Comparison of ENCODE assay signal across 15 mouse cellular contexts in genomic region chr1:84199890-84200289, GRCm38 (mm10).
"Had no signal": no experiment of that assay in that cellular context is flagged by ENCODE, and none has a peak within 500 bp of the region (broad histone marks: within the 10 kb centered on the region; RNA-seq: fewer than 3 reads in every experiment).

No protein-coding gene starts in this region.

- H3K4me2 ChIP-seq: intestine, embryonic 15.5 days; limb, embryonic 13.5 days; midbrain, embryonic 12.5 days; neural tube, embryonic 13.5 days had no signal

- H3K27me3 ChIP-seq: intestine, embryonic 15.5 days; limb, embryonic 13.5 days; midbrain, embryonic 12.5 days; neural tube, embryonic 13.5 days had no signal

- ATAC-seq: intestine, embryonic 15.5 days; midbrain, embryonic 16.5 days had no signal

- H3K4me3 ChIP-seq: intestine, embryonic 15.5 days; layer of hippocampus, adult 2 months; limb, embryonic 13.5 days; midbrain, embryonic 12.5 days; neural tube, embryonic 13.5 days had no signal

- H3K36me3 ChIP-seq: intestine, embryonic 15.5 days; limb, embryonic 13.5 days; midbrain, embryonic 12.5 days; neural tube, embryonic 13.5 days had no signal

- H3K27ac ChIP-seq: intestine, embryonic 15.5 days; layer of hippocampus, adult 2 months; limb, embryonic 13.5 days; liver, embryonic 14.5 days; midbrain, embryonic 12.5 days; neural tube, embryonic 13.5 days had no signal

- H3K9me3 ChIP-seq: intestine, embryonic 15.5 days; limb, embryonic 13.5 days; midbrain, embryonic 12.5 days; neural tube, embryonic 13.5 days had no signal

- H3K9ac ChIP-seq: intestine, embryonic 15.5 days; limb, embryonic 13.5 days; liver, embryonic 14.5 days; midbrain, embryonic 12.5 days; neural tube, embryonic 13.5 days had no signal

- H3K4me1 ChIP-seq: intestine, embryonic 15.5 days; midbrain, embryonic 12.5 days; neural tube, embryonic 13.5 days had no signal

- DNase-seq: kidney, adult 18-20 months; left cerebral cortex, postnatal 4 days; lung, adult 18-20 months; lung, postnatal 36 days; right cerebral cortex, postnatal 25 days; spleen, adult 18-20 months; thymus, adult 18-20 months; thymus, postnatal 14 days had no signal
